Mouse (Mus musculus): ENCODE results near the gene Dbh.

Dbh gene

GRCm38 (mm10) chr2:27223012-27223421 lies 58.0 kb downstream of the Dbh start:
- no peak for DNase-seq (ENCODE audit: low spot score)

GRCm38 (mm10) chr2:27226572-27226971 lies 61.5 kb downstream of the Dbh start:
- DNase-seq (ENCODE audit: low spot score), result no peak

GRCm38 (mm10) chr2:27228809-27229480 lies 63.9 kb downstream of the Dbh start:
- no peak for DNase-seq (ENCODE audit: low spot score)

- DNase-seq (ENCODE audit: low spot score), result no peak
These were observed 64.6 kb downstream of the Dbh start for GRCm38 (mm10) chr2:27229481-27230105.

- DNase-seq (ENCODE audit: low spot score), result no peak
These were observed 67.3 kb downstream of the Dbh start for GRCm38 (mm10) chr2:27232376-27232775.

Measured in ovary, adult 18-20 months (tissue).